In genomic region chr16:71391872-71392271, GRCm38 (mm10) we compare ENCODE assay signal across 11 mouse cellular contexts.
DNase-seq lines count a peak whose midpoint lies in the region; ATAC-seq and TF ChIP-seq lines count a peak whose summit lies in the region.
"Had no signal": no experiment of that assay in that cellular context is flagged by ENCODE, and none has a peak within 500 bp of the region (broad histone marks: within the 10 kb centered on the region; RNA-seq: fewer than 3 reads in every experiment).

No protein-coding gene starts in this region.

- H3K27me3 ChIP-seq in hindbrain, embryonic 12.5 days, result no peaks in the 10 kb centered on the region
- no peaks in the 10 kb centered on the region for H3K27me3 ChIP-seq in hindbrain, embryonic 10.5 days (ENCODE audit: insufficient read depth, poor library complexity, severe bottlenecking)
- H3K27me3 ChIP-seq in liver, postnatal 0 days (ENCODE audit: insufficient read depth, low read length), result no peaks in the 10 kb centered on the region
- no peaks in the 10 kb centered on the region for H3K27me3 ChIP-seq in embryonic facial prominence, embryonic 14.5 days (replicated peaks; ENCODE audit: control insufficient read depth, insufficient read depth, low read length)
- H3K27me3 ChIP-seq: CH12.LX had no signal

- TF ChIP-seq EP300 in liver, postnatal 0 days (IDR thresholded peaks at IDR 0.05; ENCODE audit: low read depth), result no peak

- no peaks in the 10 kb centered on the region for H3K36me3 ChIP-seq in hindbrain, embryonic 12.5 days
- H3K36me3 ChIP-seq in hindbrain, embryonic 10.5 days, result no peaks in the 10 kb centered on the region
- H3K36me3 ChIP-seq in liver, postnatal 0 days (replicated peaks; ENCODE audit: insufficient read depth, low read length), result no peaks in the 10 kb centered on the region
- no peaks in the 10 kb centered on the region for H3K36me3 ChIP-seq in embryonic facial prominence, embryonic 14.5 days (ENCODE audit: control insufficient read depth, insufficient read depth, low read length)

- H3K9ac ChIP-seq in hindbrain, embryonic 12.5 days, result no peak overlapping the region
- no peak overlapping the region for H3K9ac ChIP-seq in liver, postnatal 0 days (replicated peaks)
- no peak overlapping the region for H3K9ac ChIP-seq in embryonic facial prominence, embryonic 14.5 days (ENCODE audit: low read depth, low read length)

- no peaks in the 10 kb centered on the region for H3K9me3 ChIP-seq in hindbrain, embryonic 12.5 days (replicated peaks)
- H3K9me3 ChIP-seq in hindbrain, embryonic 10.5 days, result no peaks in the 10 kb centered on the region
- H3K9me3 ChIP-seq in liver, postnatal 0 days (ENCODE audit: low read length), result no peaks in the 10 kb centered on the region
- H3K9me3 ChIP-seq in embryonic facial prominence, embryonic 14.5 days (ENCODE audit: control insufficient read depth, low read length), result no peaks in the 10 kb centered on the region

- DNase-seq in hindbrain, embryonic 10.5 days (ENCODE audit: low spot score), result no peak
- peak; percentile 3 for DNase-seq in liver
- DNase-seq in liver, postnatal 0 days, result no peak
- DNase-seq in embryonic facial prominence, embryonic 14.5 days (ENCODE audit: low spot score), result peak; percentile 75
- DNase-seq in mesoderm, embryonic 11.5 days (ENCODE audit: low read depth, low spot score), result peak; percentile 24
- no peak for DNase-seq in ovary, postnatal 10 days (ENCODE audit: low spot score)
- DNase-seq in ovary, adult 18-20 months (ENCODE audit: low spot score), result no peak
- DNase-seq: right cerebral cortex, postnatal 14 days had no signal

- peak overlapping the region; percentile 44; the same call in 1 of the 2 replicates for H3K27ac ChIP-seq in hindbrain, embryonic 12.5 days
- H3K27ac ChIP-seq in hindbrain, embryonic 10.5 days, result no peak overlapping the region
- no peak overlapping the region for H3K27ac ChIP-seq in liver, postnatal 0 days (ENCODE audit: low read depth)
- no peak overlapping the region for H3K27ac ChIP-seq in embryonic facial prominence, embryonic 14.5 days (replicated peaks; ENCODE audit: low read depth, low read length)

- no peaks in the 10 kb centered on the region for H3K4me1 ChIP-seq in hindbrain, embryonic 12.5 days
- H3K4me1 ChIP-seq in hindbrain, embryonic 10.5 days (replicated peaks), result no peaks in the 10 kb centered on the region
- H3K4me1 ChIP-seq in liver, postnatal 0 days (ENCODE audit: insufficient read depth), result no peaks in the 10 kb centered on the region
- no peaks in the 10 kb centered on the region for H3K4me1 ChIP-seq in embryonic facial prominence, embryonic 14.5 days (ENCODE audit: control insufficient read depth, insufficient read depth, low read length)

- ATAC-seq in hindbrain, embryonic 12.5 days (ENCODE audit: low FRiP score), result 0 out of 2 replicates have a peak, but pooled peaks have one; percentile 50
- ATAC-seq in liver, postnatal 0 days, result no peak
- peak; percentile 47; the same call in 1 of the 2 replicates for ATAC-seq in embryonic facial prominence, embryonic 14.5 days (ENCODE audit: low read depth)
- ATAC-seq: intestine, embryonic 16.5 days had no signal

- TF ChIP-seq CTCF in liver, postnatal 0 days (IDR thresholded peaks at IDR 0.05; ENCODE audit: low read depth), result no peak

- no peak overlapping the region for H3K4me3 ChIP-seq in hindbrain, embryonic 12.5 days
- H3K4me3 ChIP-seq in hindbrain, embryonic 10.5 days, result no peak overlapping the region
- H3K4me3 ChIP-seq in liver, postnatal 0 days (ENCODE audit: low read depth, low read length), result no peak overlapping the region
- H3K4me3 ChIP-seq in embryonic facial prominence, embryonic 14.5 days (ENCODE audit: low read depth, low read length), result no peak overlapping the region

- no peak overlapping the region for H3K4me2 ChIP-seq in hindbrain, embryonic 12.5 days (replicated peaks)
- no peak overlapping the region for H3K4me2 ChIP-seq in liver, postnatal 0 days (ENCODE audit: low read depth, low read length)
- H3K4me2 ChIP-seq in embryonic facial prominence, embryonic 14.5 days (ENCODE audit: low read depth, low read length), result peak overlapping the region; percentile 29

- WGBS in hindbrain, embryonic 12.5 days, result 45% methylated on average over 5 of the region's 5 CpGs
- WGBS in hindbrain, embryonic 10.5 days, result 51% methylated on average over 5 of the region's 5 CpGs
- 54% methylated on average over 5 of the region's 5 CpGs for WGBS in liver, postnatal 0 days (ENCODE audit: insufficient replicate concordance)
- 15% methylated on average over 5 of the region's 5 CpGs for WGBS in embryonic facial prominence, embryonic 14.5 days

Comparison
In these comparisons a context has a peak if more than half of its experiments do, and no peak if none do; other contexts are left out.
1. DNase-seq: peak in liver (single experiment), embryonic facial prominence, embryonic 14.5 days (single experiment) and mesoderm, embryonic 11.5 days (single experiment); none in hindbrain, embryonic 10.5 days (single experiment), liver, postnatal 0 days (single experiment), ovary, postnatal 10 days (single experiment) and ovary, adult 18-20 months (single experiment).